Mouse (Mus musculus) thymus, postnatal 14 days (tissue): ENCODE data around the gene Spag6l.
A peak's percentile ranks its signal among the peaks of the same experiment; 100 is the strongest.
"Not testable (repeated sequence)": the region's sequence is repeated elsewhere in the genome, so short reads cannot be mapped to it uniquely, and the experiment has no call there.

ENCODE experiments used
- DNase-seq: peaks from one replicate; pipeline ENCODE4 v3.0.0; 2021

The Spag6l gene

DNA sequence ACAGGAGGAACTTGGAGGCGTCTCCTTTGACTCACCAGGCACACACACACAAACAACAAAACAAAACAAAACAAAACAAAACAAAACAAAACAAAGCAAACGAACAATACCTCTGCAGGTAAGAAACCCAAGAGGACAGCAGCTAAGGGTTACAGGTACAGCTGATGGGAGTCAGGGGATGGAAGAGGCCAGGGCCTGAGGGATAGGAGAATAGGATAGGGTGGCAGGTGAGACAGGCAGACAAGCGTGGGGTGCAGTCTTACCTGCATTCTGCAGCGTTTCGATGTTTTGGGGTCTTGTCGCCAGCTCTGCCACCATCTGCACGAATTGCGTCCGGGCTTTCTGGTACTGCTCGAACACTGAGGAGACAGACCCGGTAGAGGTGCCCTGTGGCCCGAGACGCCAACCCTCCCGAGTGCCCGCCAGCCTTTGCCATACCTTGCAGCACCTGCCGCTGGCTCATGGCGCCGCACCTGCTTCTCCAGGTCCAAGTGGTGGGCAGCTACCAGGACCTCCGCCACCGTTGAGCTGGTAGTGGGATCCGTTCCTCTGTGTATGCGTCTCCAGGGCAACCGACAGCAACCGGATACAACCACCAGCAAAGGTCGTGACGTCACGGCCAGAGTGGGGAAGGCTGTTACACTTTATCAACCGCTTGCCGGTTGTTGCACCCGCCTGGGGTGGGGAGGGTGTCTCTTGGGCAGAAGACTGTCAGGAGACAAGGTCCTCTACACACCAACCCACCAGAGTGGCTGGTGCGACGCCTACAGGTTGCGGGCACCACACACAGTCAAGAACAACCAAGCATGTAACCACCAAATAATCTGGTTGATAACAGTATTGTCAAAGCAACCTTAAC, at the start of gene Spag6l:
TSS of gene Spag6l (minus strand) at position 700 of the 859 bp plus-strand sequence.
- DNase-seq: peak; percentile 85

GRCm38 (mm10) chr16:16879025-16879424, 49.8 kb upstream of the Spag6l start:
- DNase-seq: no peak

- DNase-seq: peak; percentile 91
Observed at GRCm38 (mm10) chr16:16870617-16871331, 41.5 kb upstream of the Spag6l start, which contains the start of the genes Top3b and Vpreb1. Top3b (plus strand) TSS chr16:16870736. Vpreb1 (minus strand) TSS chr16:16870843.

- DNase-seq: no peak
Observed at GRCm38 (mm10) chr16:16870241-16870616, 41.0 kb upstream of the Spag6l start.

GRCm38 (mm10) chr16:16865696-16866561, 36.7 kb upstream of the Spag6l start:
- peak; percentile 47 for DNase-seq

DNA sequence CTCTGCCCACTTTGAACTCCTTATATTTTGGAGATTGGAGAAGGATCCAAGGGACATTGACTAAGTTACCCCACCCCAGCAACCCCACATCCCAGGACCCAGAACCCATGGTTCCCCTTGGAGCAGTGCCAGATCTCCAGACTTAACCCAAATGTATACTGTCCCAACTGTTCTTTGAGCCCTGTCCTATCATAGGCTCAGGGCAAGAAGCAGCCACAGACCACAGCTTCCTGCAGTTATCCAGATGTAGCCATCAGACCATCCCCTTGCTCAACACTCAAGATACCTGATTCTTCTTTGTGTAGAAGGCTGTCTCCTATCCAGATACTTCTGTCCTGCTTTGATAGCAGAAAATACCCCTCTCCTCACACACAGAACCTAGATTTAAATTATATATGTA, 36.0 kb upstream of the Spag6l start:
- DNase-seq: no peak

DNA sequence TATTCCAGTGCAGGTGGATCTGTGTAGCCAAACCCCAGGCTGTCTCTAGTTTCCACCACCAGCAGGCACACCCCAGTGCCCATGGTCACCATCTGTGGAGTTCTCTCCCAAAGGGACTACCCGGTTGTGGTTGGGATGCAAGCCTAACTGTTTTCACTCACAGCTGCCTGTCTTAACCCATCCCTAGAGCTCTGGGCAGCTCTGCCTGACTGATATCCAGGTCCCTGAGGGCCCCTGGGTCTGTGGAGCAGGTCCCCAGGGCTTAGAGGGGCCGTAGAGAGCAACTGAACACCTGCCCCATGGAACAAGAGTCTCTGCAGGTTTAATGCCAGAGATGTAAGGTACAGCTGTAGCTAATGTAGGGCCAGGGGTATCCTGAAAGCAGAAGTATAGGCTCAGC, 34.7 kb upstream of the Spag6l start, which contains the start of gene Igll1:
TSS of gene Igll1 (minus strand) at position 8 of the 400 bp plus-strand sequence.
- peak; percentile 2 for DNase-seq

- no peak for DNase-seq
Observed at GRCm38 (mm10) chr16:16862288-16862687, 33.0 kb upstream of the Spag6l start.

- no peak for DNase-seq
Observed at GRCm38 (mm10) chr16:16856731-16857476, 27.6 kb upstream of the Spag6l start.

DNA sequence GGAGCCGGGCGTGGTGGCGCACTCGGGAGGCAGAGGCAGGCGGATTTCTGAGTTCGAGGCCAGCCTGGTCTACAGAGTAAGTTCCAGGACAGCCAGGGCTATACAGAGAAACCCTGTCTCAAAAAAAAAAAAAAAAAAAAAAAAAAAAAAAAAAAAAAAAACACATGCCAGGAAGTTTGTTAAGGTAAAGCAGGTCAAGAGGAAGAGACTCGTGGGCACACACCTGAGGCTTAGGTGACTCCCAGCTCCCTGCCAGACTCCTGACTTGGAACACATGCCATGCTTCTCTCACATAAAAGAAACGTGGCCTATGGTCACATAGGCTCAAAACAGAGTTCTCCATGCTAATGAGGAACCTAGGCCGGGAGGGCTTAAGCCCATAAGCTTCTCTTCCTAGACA, 26.8 kb upstream of the Spag6l start:
- DNase-seq: not testable (repeated sequence)

DNA sequence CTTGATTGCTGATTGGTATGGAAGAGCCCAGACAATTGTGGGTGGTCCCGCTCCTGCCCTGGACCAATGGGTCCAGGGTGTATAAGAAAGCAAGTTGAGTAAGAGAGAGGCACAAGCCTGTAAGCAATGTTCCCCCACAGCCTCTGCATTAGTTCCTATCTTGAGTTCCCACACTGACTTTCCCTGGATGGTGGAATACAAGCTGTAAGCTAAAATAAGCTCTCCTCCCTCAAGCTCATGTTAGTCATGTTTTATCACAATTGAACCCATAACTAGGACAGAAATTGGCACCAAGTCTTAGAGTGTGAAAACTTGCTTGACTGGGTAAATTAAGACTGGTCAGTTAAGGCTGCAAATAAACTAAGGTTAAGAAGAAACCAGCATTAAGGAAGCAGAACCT, 26.3 kb upstream of the Spag6l start:
- DNase-seq: no peak

- DNase-seq: peak; percentile 84
Observed at GRCm38 (mm10) chr16:16854836-16855235, 25.6 kb upstream of the Spag6l start.

- DNase-seq: no peak
Observed at GRCm38 (mm10) chr16:16852411-16852810, 23.2 kb upstream of the Spag6l start.

GRCm38 (mm10) chr16:16849196-16849595, 19.9 kb upstream of the Spag6l start:
- DNase-seq: no peak

GRCm38 (mm10) chr16:16829671-16830070, 415 bp upstream of the Spag6l start:
- no peak for DNase-seq

- no peak for DNase-seq
Observed at GRCm38 (mm10) chr16:16826223-16826622, 3.0 kb downstream of the Spag6l start.

DNA sequence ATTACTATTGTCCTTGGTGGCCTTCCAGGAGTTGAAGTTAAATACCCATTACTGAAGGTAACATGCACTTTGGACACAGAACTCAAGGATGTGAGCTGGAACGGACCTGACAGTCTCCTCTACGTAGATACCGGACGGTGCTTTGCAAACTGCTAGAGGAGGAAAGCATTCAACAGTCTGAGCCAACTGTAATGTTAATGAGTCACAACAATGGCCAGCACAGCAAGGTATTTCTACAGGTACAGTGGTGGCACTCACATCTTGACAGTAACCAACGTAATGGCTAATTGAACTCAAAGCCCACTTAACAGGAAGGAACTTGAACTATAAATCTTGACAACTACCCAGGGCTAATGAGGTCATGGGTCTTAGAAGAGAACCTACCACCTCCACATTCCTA, 3.8 kb downstream of the Spag6l start:
- DNase-seq: no peak

GRCm38 (mm10) chr16:16806325-16806724, 22.9 kb downstream of the Spag6l start:
- no peak for DNase-seq
